Mouse (Mus musculus): ENCODE measurements around the gene Crebl2.
A peak's percentile ranks its signal among the peaks of the same experiment; 100 is the strongest.

GRCm38 (mm10) chr6:134793911-134794520, 35.9 kb upstream of the Crebl2 start:
- TF ChIP-seq CTCF (IDR thresholded peaks at IDR 0.05; ENCODE audit: low read depth, low read length) (peak; percentile 73), POLR2A (IDR thresholded peaks at IDR 0.05; ENCODE audit: insufficient read depth, low read length) (no peak)
